Mouse (Mus musculus) embryonic facial prominence, embryonic 12.5 days (tissue): Measurements from ENCODE around the gene Ufsp2. TPM values are rescaled to one million over a fixed set of nuclear protein-coding genes. Genes with fewer than 3 reads are reported as not detected.
A peak's percentile ranks its signal among the peaks of the same experiment; 100 is the strongest.

Experiments
- ATAC-seq: fragments of 200-750 bp; cut with Nextera tagmentation; 2 replicates; pipeline ENCODE4 v1.8.0; 2017; ENCODE audit not compliant: insufficient number of reproducible peaks, insufficient read depth, low FRiP score, low TSS enrichment
- H3K27ac ChIP-seq: fragments of 300-500 bp; sonication (generic); 2 replicates; pipeline ENCODE4 v1.5.1; 2016; ENCODE audit warnings: mild to moderate bottlenecking
- H3K27me3 ChIP-seq: fragments of 300-500 bp; sonication (generic); 2 replicates; pipeline ENCODE4 v1.6.1; 2016; ENCODE audit warnings: mild to moderate bottlenecking, moderate library complexity
- H3K36me3 ChIP-seq: fragments of 300-500 bp; sonication (generic); 2 replicates; pipeline ENCODE4 v1.6.1; 2016; ENCODE audit warnings: mild to moderate bottlenecking
- H3K4me1 ChIP-seq: fragments of 300-500 bp; sonication (generic); 2 replicates; pipeline ENCODE4 v1.6.1; 2016
- H3K4me2 ChIP-seq: fragments of 300-500 bp; sonication (generic); replicated peaks from 2 replicates; pipeline ENCODE4 v1.6.1; 2016; ENCODE audit warnings: mild to moderate bottlenecking, moderate library complexity
- H3K4me3 ChIP-seq: fragments of 300-500 bp; sonication (generic); 2 replicates; pipeline ENCODE4 v1.5.1; 2016; ENCODE audit warnings: mild to moderate bottlenecking
- H3K9ac ChIP-seq: fragments of 300-500 bp; sonication (generic); 2 replicates; pipeline ENCODE4 v1.6.1; 2016; ENCODE audit warnings: mild to moderate bottlenecking, moderate library complexity
- H3K9me3 ChIP-seq: fragments of 300-500 bp; sonication (generic); 2 replicates; pipeline ENCODE4 v1.6.1; 2016; ENCODE audit warnings: mild to moderate bottlenecking, moderate library complexity
- WGBS: fragments of 180-500 bp; shearing (Covaris S2); methylation state at CpG from one replicate; pipeline ENCODE4 v1.1.7; 2016; 5-methylcytosine and 5-hydroxymethylcytosine counted together
- polyA plus RNA-seq: library from polyadenylated mRNA; unstranded; fragments of >200 nt; fragmentation: Nextera tagmentation; extraction: Ambion mirVana; gene quantifications from 2 replicates; pipeline ENCODE4 v1.2.1, GENCODE M21; 2016

The Ufsp2 gene
- 75.2 and 76.5 TPM in 2 replicates for polyA plus RNA-seq

DNA sequence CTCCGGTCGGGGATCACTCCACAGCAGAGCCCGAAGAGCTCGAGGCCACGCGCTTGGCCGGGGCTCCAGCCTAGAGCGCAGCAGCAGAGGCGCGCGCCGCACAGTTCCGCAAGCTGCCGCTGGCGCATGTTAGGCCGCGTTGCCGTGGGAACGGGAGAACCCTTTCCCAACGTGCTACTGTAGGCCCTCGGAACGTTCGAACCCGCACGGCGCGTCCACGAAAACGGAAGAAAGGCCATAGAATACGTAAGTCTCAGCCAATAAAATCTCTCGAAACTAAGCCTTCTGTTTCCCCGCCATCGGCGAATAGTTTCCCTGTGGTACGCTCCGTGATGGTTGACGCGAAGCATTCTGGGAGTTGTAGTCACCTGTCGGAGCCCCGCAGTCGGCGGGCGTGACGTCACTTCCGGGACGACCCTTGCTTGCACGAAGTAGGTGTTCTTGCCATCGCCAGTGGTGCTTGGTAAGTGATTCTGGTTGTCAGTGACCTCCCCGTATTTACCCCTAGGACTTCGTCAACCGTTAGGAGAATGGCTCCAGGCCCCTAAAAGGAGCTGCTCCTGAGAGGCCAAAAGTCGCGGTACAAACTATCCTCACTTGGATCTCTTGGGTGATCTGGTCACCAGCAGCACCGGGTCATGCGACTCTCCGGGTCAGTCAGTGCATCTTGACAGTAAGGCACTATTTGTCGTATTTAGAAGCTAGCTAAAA lies at the start of gene Ufsp2, which contains the start of gene 1700029J07Rik:
Gene Ufsp2 (plus strand): TSS at position 403 of the 711 bp plus-strand sequence.
Gene 1700029J07Rik (minus strand): TSS at position 127 of the 711 bp plus-strand sequence.
- Histone ChIP-seq H3K27ac (peak within 1 kb of the TSS; percentile 80), H3K4me1 (peaks cover 12% of the 10 kb centered on the region), H3K4me2 (peak within 1 kb of the TSS; percentile 65), H3K36me3 (peaks cover 8% of the 10 kb centered on the region; the same call in 1 of the 2 replicates), H3K27me3 (no peaks in the 10 kb centered on the region), H3K4me3 (peak within 1 kb of the TSS; percentile 63), H3K9me3 (peaks cover 4% of the 10 kb centered on the region), H3K9ac (peak within 1 kb of the TSS; percentile 64)
- under 1% methylated on average over 57 of the region's 57 CpGs for WGBS
- peak; percentile 97 for ATAC-seq

DNA sequence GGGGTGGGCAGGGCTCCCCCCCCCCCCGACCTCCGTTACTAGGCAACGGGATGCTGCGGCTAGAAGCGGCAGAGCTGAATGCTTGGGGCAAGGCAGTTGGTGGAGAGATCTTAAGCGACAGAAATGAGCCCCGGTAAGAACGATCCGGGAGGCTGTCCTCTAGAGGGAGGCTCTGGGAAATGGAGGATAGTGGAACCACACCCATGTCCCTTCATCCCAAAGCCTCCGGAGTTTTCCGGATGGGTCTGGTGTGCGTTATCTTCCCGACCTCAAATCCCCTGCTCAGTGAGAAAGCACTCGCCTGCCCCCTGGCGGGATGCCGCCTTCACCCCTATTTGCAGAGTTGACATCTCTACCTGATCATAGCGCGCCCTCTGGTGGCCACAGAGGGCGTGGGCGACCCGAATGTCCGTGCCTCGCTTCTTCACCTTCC lies 40.7 kb upstream of the Ufsp2 start, which contains the start of gene Ccdc110:
Gene Ccdc110 (plus strand): TSS at position 38 of the 433 bp plus-strand sequence.
- H3K27me3 ChIP-seq: no peaks in the 10 kb centered on the region
- no peak within 1 kb of the TSS; the same call in 1 of the 2 replicates for H3K9ac ChIP-seq
- no peaks in the 10 kb centered on the region for H3K36me3 ChIP-seq
- H3K4me1 ChIP-seq: no peaks in the 10 kb centered on the region
- peak; percentile 75 for ATAC-seq
- H3K4me2 ChIP-seq: peak within 1 kb of the TSS; percentile 45
- peak within 1 kb of the TSS; percentile 33 for H3K4me3 ChIP-seq
- no peak within 1 kb of the TSS for H3K27ac ChIP-seq
- 5% methylated on average over 23 of the region's 23 CpGs for WGBS
- no peaks in the 10 kb centered on the region for H3K9me3 ChIP-seq

DNA sequence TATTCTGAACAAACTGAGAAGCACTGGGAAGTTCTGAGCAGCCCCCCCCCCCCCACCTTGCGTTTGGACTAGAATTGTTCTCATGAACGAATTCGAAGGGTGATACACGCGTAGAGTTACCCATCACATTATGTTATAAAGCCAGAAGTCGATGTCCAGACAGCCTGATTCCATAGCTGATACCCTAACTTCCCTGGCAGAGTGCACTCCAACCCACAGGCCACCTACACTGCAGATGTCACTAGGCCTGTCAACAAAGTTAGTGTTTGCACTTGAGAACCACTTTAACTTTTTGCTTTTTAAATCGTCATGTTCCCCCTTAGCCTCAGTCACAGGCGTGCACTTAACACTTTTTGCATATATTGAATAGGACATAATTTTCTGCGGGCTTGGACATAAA lies 38.3 kb upstream of the Ufsp2 start:
- Histone ChIP-seq H3K4me1 (no peaks in the 10 kb centered on the region), H3K36me3 (no peaks in the 10 kb centered on the region), H3K4me2 (no peak overlapping the region), H3K27ac (no peak overlapping the region), H3K27me3 (no peaks in the 10 kb centered on the region), H3K9ac (no peak overlapping the region), H3K9me3 (no peaks in the 10 kb centered on the region), H3K4me3 (no peak overlapping the region)
- no peak for ATAC-seq
- 88% methylated on average over 9 of the region's 9 CpGs for WGBS

DNA sequence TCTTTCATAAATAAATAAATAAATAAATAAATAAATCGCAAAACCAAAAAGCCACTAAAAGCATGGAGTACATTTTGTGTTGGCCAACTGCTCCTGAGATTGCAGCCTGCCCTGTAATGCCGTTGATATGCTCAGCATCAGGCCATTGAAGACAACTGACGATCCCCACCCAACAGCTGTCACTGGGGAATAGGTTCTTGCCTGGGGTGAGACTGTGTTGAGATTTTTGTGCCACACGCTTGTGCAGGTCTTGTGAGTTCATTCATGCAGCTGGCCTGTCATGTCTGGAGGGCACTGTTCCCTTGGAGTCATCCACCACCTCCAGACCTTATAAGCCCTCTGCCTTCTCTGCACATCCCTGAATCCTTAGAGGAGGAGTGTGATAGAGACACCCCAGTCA lies 29.0 kb upstream of the Ufsp2 start:
- no peaks in the 10 kb centered on the region for H3K36me3 ChIP-seq
- H3K4me1 ChIP-seq: no peaks in the 10 kb centered on the region
- H3K27ac ChIP-seq: no peak overlapping the region
- no peaks in the 10 kb centered on the region for H3K27me3 ChIP-seq
- no peak overlapping the region for H3K4me2 ChIP-seq
- ATAC-seq: no peak
- WGBS: 84% methylated on average over 4 of the region's 4 CpGs
- H3K9me3 ChIP-seq: no peaks in the 10 kb centered on the region
- no peak overlapping the region for H3K9ac ChIP-seq
- H3K4me3 ChIP-seq: no peak overlapping the region

GRCm38 (mm10) chr8:45950622-45951021 lies 24.7 kb upstream of the Ufsp2 start:
- Histone ChIP-seq H3K4me3 (no peak overlapping the region), H3K36me3 (no peaks in the 10 kb centered on the region), H3K4me2 (no peak overlapping the region), H3K4me1 (no peaks in the 10 kb centered on the region), H3K27me3 (no peaks in the 10 kb centered on the region), H3K9ac (no peak overlapping the region), H3K9me3 (no peaks in the 10 kb centered on the region), H3K27ac (no peak overlapping the region)
- 56% methylated on average over 2 of the region's 2 CpGs for WGBS
- ATAC-seq: no peak

- Histone ChIP-seq H3K9me3 (no peaks in the 10 kb centered on the region; the same call in 1 of the 2 replicates), H3K27me3 (no peaks in the 10 kb centered on the region), H3K4me1 (peaks cover 8% of the 10 kb centered on the region), H3K9ac (no peak overlapping the region), H3K27ac (no peak overlapping the region), H3K36me3 (no peaks in the 10 kb centered on the region), H3K4me3 (no peak overlapping the region), H3K4me2 (no peak overlapping the region)
- ATAC-seq: no peak
- WGBS: 96% methylated on average over 12 of the region's 12 CpGs
These were observed 4.4 kb upstream of the Ufsp2 start for GRCm38 (mm10) chr8:45970894-45971293.

GRCm38 (mm10) chr8:45973988-45974505 lies 1.3 kb upstream of the Ufsp2 start:
- WGBS: 85% methylated on average over 8 of the region's 8 CpGs
- Histone ChIP-seq H3K27me3 (no peaks in the 10 kb centered on the region), H3K4me3 (no peak overlapping the region), H3K9me3 (peaks cover 4% of the 10 kb centered on the region), H3K36me3 (peaks cover 5% of the 10 kb centered on the region; the same call in 1 of the 2 replicates), H3K4me2 (peak overlapping the region; percentile 53), H3K27ac (no peak overlapping the region), H3K4me1 (peaks cover 12% of the 10 kb centered on the region), H3K9ac (0 out of 2 replicates have a peak overlapping the region, but pooled peaks have one; percentile 58)
- no peak for ATAC-seq

GRCm38 (mm10) chr8:45975837-45976468 lies 625 bp downstream of the Ufsp2 start:
- H3K4me3 ChIP-seq: peak overlapping the region; percentile 63
- ATAC-seq: no peak
- H3K36me3 ChIP-seq: peaks cover 11% of the 10 kb centered on the region
- H3K27me3 ChIP-seq: no peaks in the 10 kb centered on the region
- peak overlapping the region; percentile 64 for H3K9ac ChIP-seq
- H3K4me2 ChIP-seq: peak overlapping the region; percentile 65
- H3K4me1 ChIP-seq: peaks cover 12% of the 10 kb centered on the region
- no peak overlapping the region for H3K27ac ChIP-seq
- peaks cover 4% of the 10 kb centered on the region for H3K9me3 ChIP-seq
- 64% methylated on average over 11 of the region's 11 CpGs for WGBS

- H3K4me2 ChIP-seq: no peak overlapping the region
- peaks cover 35% of the 10 kb centered on the region for H3K36me3 ChIP-seq
- H3K4me3 ChIP-seq: no peak overlapping the region
- H3K4me1 ChIP-seq: no peaks in the 10 kb centered on the region
- no peaks in the 10 kb centered on the region for H3K27me3 ChIP-seq
- no peak overlapping the region for H3K27ac ChIP-seq
- no peak for ATAC-seq
- WGBS: 77% methylated on average over 3 of the region's 3 CpGs
- no peaks in the 10 kb centered on the region for H3K9me3 ChIP-seq
- H3K9ac ChIP-seq: no peak overlapping the region
These were observed 11.3 kb downstream of the Ufsp2 start for GRCm38 (mm10) chr8:45986665-45987064.

DNA sequence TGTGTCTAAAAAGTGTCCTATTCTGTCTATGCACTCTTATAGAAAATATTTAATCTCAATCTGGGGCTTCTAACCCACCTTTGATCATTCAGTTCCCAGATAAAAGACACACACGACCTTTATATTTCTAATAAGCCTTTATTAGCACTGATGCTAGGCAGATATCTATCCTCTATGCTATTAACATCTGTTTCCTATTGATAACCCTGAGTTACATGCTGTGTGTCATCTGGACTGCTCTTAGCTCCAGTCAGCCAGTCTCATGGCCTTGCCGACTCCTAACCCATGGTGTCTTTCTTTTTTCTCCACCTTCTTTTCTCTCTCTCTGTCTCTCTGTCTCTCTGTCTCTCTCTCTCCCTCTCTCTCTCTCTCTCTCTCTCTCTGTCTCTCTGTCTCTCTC lies 12.9 kb downstream of the Ufsp2 start:
- H3K36me3 ChIP-seq: peaks cover 23% of the 10 kb centered on the region
- 47% methylated on average over 2 of the region's 2 CpGs for WGBS
- no peak overlapping the region for H3K4me3 ChIP-seq
- no peak overlapping the region for H3K4me2 ChIP-seq
- no peak overlapping the region for H3K27ac ChIP-seq
- no peaks in the 10 kb centered on the region for H3K9me3 ChIP-seq
- no peaks in the 10 kb centered on the region for H3K27me3 ChIP-seq
- no peak overlapping the region for H3K9ac ChIP-seq
- ATAC-seq: no peak
- no peaks in the 10 kb centered on the region for H3K4me1 ChIP-seq

- Histone ChIP-seq H3K4me3 (no peak overlapping the region), H3K27me3 (no peaks in the 10 kb centered on the region), H3K36me3 (peaks cover 26% of the 10 kb centered on the region), H3K9ac (no peak overlapping the region), H3K27ac (no peak overlapping the region), H3K9me3 (no peaks in the 10 kb centered on the region), H3K4me2 (no peak overlapping the region), H3K4me1 (no peaks in the 10 kb centered on the region)
- WGBS: 93% methylated on average over 4 of the region's 4 CpGs
- no peak for ATAC-seq
These were observed 15.4 kb downstream of the Ufsp2 start for GRCm38 (mm10) chr8:45990631-45991310.
